Mouse (Mus musculus) MEL (cell line): ENCODE results near the gene Zfpl1. TPM values are rescaled to one million over a fixed set of nuclear protein-coding genes. Genes with fewer than 3 reads are reported as not detected.

ENCODE experiments used
- DNase-seq: peaks from one replicate; pipeline ENCODE4 v3.0.0; 2011; ENCODE audit warnings: low read depth, low spot score
- H3K27ac ChIP-seq: 2 replicates; pipeline ENCODE4 v1.5.1; 2012; ENCODE audit warnings: low read depth, mild to moderate bottlenecking, control low read depth, low read length, moderate library complexity; ENCODE audit not compliant: control insufficient read depth
- H3K27me3 ChIP-seq, 2 experiments: fragments of 150-350 bp in 1 of 2; sonication (generic) in 1 of 2; 2 replicates each; pipeline ENCODE4 v1.6.1; 2012; ENCODE audit warnings: low read length in 2 of 2, mild to moderate bottlenecking in 2 of 2, improper control_type of control experiment in 1 of 2, moderate library complexity in 1 of 2; ENCODE audit not compliant: insufficient read depth in 2 of 2, control insufficient read depth in 1 of 2
- H3K36me3 ChIP-seq, 2 experiments: 2 replicates each; pipeline ENCODE4 v1.6.1; 2012 to 2014; ENCODE audit warnings: low read length in 2 of 2, improper control_type of control experiment in 1 of 2, inconsistent platforms in 1 of 2, mild to moderate bottlenecking in 1 of 2; ENCODE audit not compliant: insufficient read depth in 2 of 2, control insufficient read depth in 1 of 2
- H3K4me1 ChIP-seq, 2 experiments: fragments of 150-350 bp in 1 of 2; sonication (generic) in 1 of 2; 2 replicates each; pipeline ENCODE4 v1.6.1; 2012; ENCODE audit warnings: low read length in 2 of 2, improper control_type of control experiment in 1 of 2, mild to moderate bottlenecking in 1 of 2; ENCODE audit not compliant: insufficient read depth in 2 of 2, control insufficient read depth in 1 of 2
- H3K4me3 ChIP-seq, 2 experiments: fragments of 150-350 bp in 1 of 2; sonication (generic) in 1 of 2; 2 replicates each; pipeline ENCODE4 v1.5.1; 2012; ENCODE audit warnings: low read depth in 2 of 2, low read length in 2 of 2, mild to moderate bottlenecking in 2 of 2, moderate library complexity in 2 of 2, control low read depth in 1 of 2, improper control_type of control experiment in 1 of 2; ENCODE audit not compliant: control insufficient read depth in 1 of 2, insufficient read depth in 1 of 2
- H3K79me2 ChIP-seq: 2 replicates; pipeline ENCODE4 v1.6.1; 2012; ENCODE audit warnings: mild to moderate bottlenecking, low read length, moderate library complexity; ENCODE audit not compliant: control insufficient read depth, poor library complexity, insufficient read depth
- H3K9ac ChIP-seq: 2 replicates; pipeline ENCODE4 v1.6.1; 2012; ENCODE audit warnings: low read depth, mild to moderate bottlenecking, control low read depth, low read length, moderate library complexity; ENCODE audit not compliant: control insufficient read depth, poor library complexity, severe bottlenecking
- H3K9me3 ChIP-seq: fragments of 150-350 bp; sonication (generic); replicated peaks from 2 replicates; pipeline ENCODE4 v1.6.1; 2012; ENCODE audit warnings: mild to moderate bottlenecking, low read length, improper control_type of control experiment, moderate library complexity; ENCODE audit not compliant: insufficient read depth
- BHLHE40 ChIP-seq: IDR thresholded peaks from 2 replicates; pipeline ENCODE4 v1.6.1; 2012; ENCODE audit warnings: low read depth, mild to moderate bottlenecking, inconsistent platforms, low read length, improper control_type of control experiment, borderline replicate concordance
- CHD1 ChIP-seq: IDR thresholded peaks from 2 replicates; pipeline ENCODE4 v1.6.1; 2012; ENCODE audit warnings: low read depth, mild to moderate bottlenecking, inconsistent platforms, low read length, improper control_type of control experiment
- CHD2 ChIP-seq: IDR thresholded peaks from 2 replicates; pipeline ENCODE4 v1.6.1; 2011; ENCODE audit warnings: low read length, improper control_type of control experiment
- CTCF ChIP-seq, 3 experiments: IDR thresholded peaks in 2 of 3; conservative IDR thresholded peaks in 1 of 3; 2 replicates each; pipeline ENCODE4 v1.5.1; 2011 to 2012; ENCODE audit warnings: low read length in 3 of 3, low read depth in 2 of 3, mild to moderate bottlenecking in 2 of 3, improper control_type of control experiment in 1 of 3, inconsistent platforms in 1 of 3, mixed read lengths in 1 of 3, moderate library complexity in 1 of 3; ENCODE audit not compliant: control insufficient read depth in 1 of 3, insufficient read depth in 1 of 3, poor library complexity in 1 of 3, severe bottlenecking in 1 of 3
- EP300 ChIP-seq, 2 experiments: IDR thresholded peaks; 2 replicates each; pipeline ENCODE4 v1.6.1; 2011; ENCODE audit warnings: improper control_type of control experiment in 2 of 2, low read length in 2 of 2, low read depth in 1 of 2, mild to moderate bottlenecking in 1 of 2
- ETS1 ChIP-seq: IDR thresholded peaks from 2 replicates; pipeline ENCODE4 v1.6.1; 2012; ENCODE audit warnings: low read depth, mild to moderate bottlenecking, inconsistent platforms, low read length, improper control_type of control experiment, moderate library complexity
- GABPA ChIP-seq: IDR thresholded peaks from 2 replicates; pipeline ENCODE4 v1.6.1; 2012; ENCODE audit warnings: low read depth, mild to moderate bottlenecking, inconsistent platforms, low read length, improper control_type of control experiment, moderate library complexity
- GATA1 ChIP-seq: IDR thresholded peaks from 2 replicates; pipeline ENCODE4 v1.6.1; 2011; ENCODE audit warnings: low read depth, low read length, improper control_type of control experiment
- KAT2A ChIP-seq: conservative IDR thresholded peaks from 2 replicates; pipeline ENCODE4 v1.6.1; 2012; ENCODE audit warnings: low read depth, low read length, improper control_type of control experiment, inconsistent platforms
- MAX ChIP-seq: IDR thresholded peaks from 2 replicates; pipeline ENCODE4 v1.6.1; 2011; ENCODE audit warnings: low read length, improper control_type of control experiment
- MAZ ChIP-seq: IDR thresholded peaks from 2 replicates; pipeline ENCODE4 v1.6.1; 2012; ENCODE audit warnings: low read depth, mild to moderate bottlenecking, inconsistent platforms, low read length, improper control_type of control experiment
- MYC ChIP-seq: IDR thresholded peaks from 2 replicates; pipeline ENCODE4 v1.6.1; 2011; ENCODE audit warnings: low read depth, mild to moderate bottlenecking, low read length, improper control_type of control experiment, moderate library complexity
- NRF1 ChIP-seq: IDR thresholded peaks from 2 replicates; pipeline ENCODE4 v1.6.1; 2014; ENCODE audit warnings: low read depth, mild to moderate bottlenecking, inconsistent platforms, low read length, improper control_type of control experiment, moderate library complexity; ENCODE audit not compliant: poor library complexity, insufficient read depth, severe bottlenecking
- POLR2AphosphoS2 ChIP-seq: IDR thresholded peaks from 2 replicates; pipeline ENCODE4 v1.6.1; 2011; ENCODE audit warnings: low read length, improper control_type of control experiment
- RAD21 ChIP-seq: IDR thresholded peaks from 2 replicates; pipeline ENCODE4 v1.6.1; 2011; ENCODE audit warnings: mild to moderate bottlenecking, low read depth, low read length, improper control_type of control experiment
- RCOR1 ChIP-seq: IDR thresholded peaks from 2 replicates; pipeline ENCODE4 v1.6.1; 2012; ENCODE audit warnings: low read depth, mild to moderate bottlenecking, inconsistent platforms, low read length, improper control_type of control experiment
- SIN3A ChIP-seq: IDR thresholded peaks from 2 replicates; pipeline ENCODE4 v1.6.1; 2012; ENCODE audit warnings: low read length, improper control_type of control experiment, inconsistent platforms
- SMC3 ChIP-seq: IDR thresholded peaks from 2 replicates; pipeline ENCODE4 v1.6.1; 2011; ENCODE audit warnings: low read depth, low read length, improper control_type of control experiment
- TAL1 ChIP-seq: IDR thresholded peaks from 2 replicates; pipeline ENCODE4 v1.6.1; 2012; ENCODE audit warnings: mild to moderate bottlenecking, inconsistent platforms, low read length, moderate library complexity, mixed read lengths
- TBP ChIP-seq: IDR thresholded peaks from 2 replicates; pipeline ENCODE4 v1.8.0; 2011; ENCODE audit warnings: low read depth, low read length, improper control_type of control experiment
- TCF12 ChIP-seq: IDR thresholded peaks from 2 replicates; pipeline ENCODE4 v1.6.1; 2014; ENCODE audit warnings: low read depth, mild to moderate bottlenecking, inconsistent platforms, low read length, improper control_type of control experiment, moderate library complexity
- UBTF ChIP-seq: IDR thresholded peaks from 2 replicates; pipeline ENCODE4 v1.6.1; 2012; ENCODE audit warnings: low read depth, mild to moderate bottlenecking, inconsistent platforms, low read length, improper control_type of control experiment, moderate library complexity, borderline replicate concordance; ENCODE audit not compliant: insufficient read depth
- ZMIZ1 ChIP-seq: IDR thresholded peaks from 2 replicates; pipeline ENCODE4 v1.6.1; 2012; ENCODE audit warnings: low read depth, mild to moderate bottlenecking, inconsistent platforms, low read length, improper control_type of control experiment, moderate library complexity
- polyA plus RNA-seq, 2 experiments: library from polyadenylated mRNA; stranded (reverse) in 1 of 2; unstranded in 1 of 2; fragments of >175 nt in 1 of 2; fragments of >200 nt in 1 of 2; gene quantifications; 2 replicates each; pipeline versions ENCODE4 v1.2.1 to v1.2.4; 2012; ENCODE audit warnings: low replicate concordance in 2 of 2, low read depth in 1 of 2; ENCODE audit not compliant: insufficient read length in 2 of 2, insufficient read depth in 1 of 2, missing spikeins in 1 of 2
- total RNA-seq: library from RNA; depleted of rRNA; stranded (reverse); fragments of 300-350 nt; gene quantifications from 2 replicates; pipeline ENCODE4 v1.2.3, GENCODE M21; 2012

Gene Zfpl1
- total and polyA plus RNA-seq, 3 experiments, result 40.1 to 56.4 TPM; not detected in 1

- no peaks in the 10 kb centered on the region for H3K79me2 ChIP-seq
- no peak overlapping the region for H3K27ac ChIP-seq
- DNase-seq, result peak; percentile 69
- no peak for TF ChIP-seq TBP
- no peak for TF ChIP-seq GATA1
- no peak for TF ChIP-seq NRF1
- TF ChIP-seq ZMIZ1, result no peak
- TF ChIP-seq TAL1, result peak; percentile 36
- TF ChIP-seq CTCF (IDR thresholded peaks at IDR 0.05 in 2 of 3, conservative IDR thresholded peaks at IDR 0.05 in 1 of 3; ENCODE audit: control insufficient read depth in 1 of 3, insufficient read depth in 1 of 3, low read depth in 2 of 3, low read length in 3 of 3, poor library complexity in 1 of 3, severe bottlenecking in 1 of 3), result no peak
- TF ChIP-seq EP300 (IDR thresholded peaks at IDR 0.05; ENCODE audit: low read depth in 1 of 2, low read length in 2 of 2), result peak; percentile 43 to 49; a peak in 3 of 4 replicates
- TF ChIP-seq GABPA, result 0 out of 2 replicates have a peak, but pooled peaks have one; percentile 33
- TF ChIP-seq ETS1, result no peak
- TF ChIP-seq UBTF, result no peak
- no peak for TF ChIP-seq SMC3
- TF ChIP-seq SIN3A, result no peak
- TF ChIP-seq TCF12, result 0 out of 2 replicates have a peak, but pooled peaks have one; percentile 22
- no peak for TF ChIP-seq KAT2A
- no peak for TF ChIP-seq CHD1
- peaks cover 0 to 39% of the 10 kb centered on the region in 2 experiments; a peak in 2 of 4 replicates for H3K36me3 ChIP-seq
- H3K4me1 ChIP-seq, result peaks cover 28 to 43% of the 10 kb centered on the region in 2 experiments
- no peaks in the 10 kb centered on the region for H3K9me3 ChIP-seq
- H3K4me3 ChIP-seq, result no peak overlapping the region
- no peak overlapping the region for H3K9ac ChIP-seq
- no peaks in the 10 kb centered on the region for H3K27me3 ChIP-seq
Measured at GRCm38 (mm10) chr19:6102169-6102853, 17.6 kb upstream of the Zfpl1 start.

GRCm38 (mm10) chr19:6101186-6101585 lies 16.4 kb upstream of the Zfpl1 start:
- Histone ChIP-seq H3K9me3 (no peaks in the 10 kb centered on the region), H3K27me3 (no peaks in the 10 kb centered on the region), H3K79me2 (no peaks in the 10 kb centered on the region), H3K36me3 (peaks cover 0 to 39% of the 10 kb centered on the region in 2 experiments; a peak in 2 of 4 replicates), H3K27ac (no peak overlapping the region), H3K9ac (no peak overlapping the region), H3K4me3 (no peak overlapping the region), H3K4me1 (peaks cover 28 to 43% of the 10 kb centered on the region in 2 experiments)
- TF ChIP-seq RAD21, result no peak
- TF ChIP-seq MAZ, result no peak
- no peak for TF ChIP-seq TCF12
- TF ChIP-seq BHLHE40, result no peak
- no peak for TF ChIP-seq MAX
- no peak for TF ChIP-seq CHD2
- no peak for TF ChIP-seq POLR2AphosphoS2
- no peak for TF ChIP-seq RCOR1
- no peak for TF ChIP-seq MYC
- DNase-seq, result no peak
